In genomic region chr17:55976255-55976862, GRCm38 (mm10) we compare ENCODE assay signal across 8 mouse cellular contexts. TPM values are rescaled to one million over a fixed set of nuclear protein-coding genes. Genes with fewer than 3 reads are reported as not detected.
DNase-seq lines count a peak whose midpoint lies in the region; ATAC-seq and TF ChIP-seq lines count a peak whose summit lies in the region.

No protein-coding gene starts in this region.

- no peak overlapping the region for H3K9ac ChIP-seq in embryonic facial prominence, embryonic 11.5 days (replicated peaks; ENCODE audit: low read length)
- H3K9ac ChIP-seq in heart, embryonic 13.5 days, result peak overlapping the region; percentile 15; the same call in 1 of the 2 replicates
- H3K9ac ChIP-seq in kidney, postnatal 0 days (ENCODE audit: low read depth, low read length), result no peak overlapping the region
- peak overlapping the region; percentile 52 for H3K9ac ChIP-seq in neural tube, embryonic 13.5 days
- no peak overlapping the region for H3K9ac ChIP-seq in stomach, postnatal 0 days (ENCODE audit: low read length)

- no peak overlapping the region for H3K4me2 ChIP-seq in embryonic facial prominence, embryonic 11.5 days (ENCODE audit: low read depth, low read length)
- H3K4me2 ChIP-seq in heart, embryonic 13.5 days, result peak overlapping the region; percentile 34
- no peak overlapping the region for H3K4me2 ChIP-seq in kidney, postnatal 0 days (ENCODE audit: low read length)
- H3K4me2 ChIP-seq in neural tube, embryonic 13.5 days, result no peak overlapping the region
- H3K4me2 ChIP-seq in stomach, postnatal 0 days (replicated peaks; ENCODE audit: low read depth), result no peak overlapping the region

- no peaks in the 10 kb centered on the region for H3K36me3 ChIP-seq in embryonic facial prominence, embryonic 11.5 days (replicated peaks; ENCODE audit: control insufficient read depth, insufficient read depth, low read depth, low read length)
- H3K36me3 ChIP-seq in heart, embryonic 13.5 days, result no peaks in the 10 kb centered on the region
- no peaks in the 10 kb centered on the region for H3K36me3 ChIP-seq in kidney, postnatal 0 days (ENCODE audit: insufficient read depth, low read length)
- H3K36me3 ChIP-seq in neural tube, embryonic 13.5 days, result peaks cover 31% of the 10 kb centered on the region
- no peaks in the 10 kb centered on the region for H3K36me3 ChIP-seq in stomach, postnatal 0 days (ENCODE audit: control insufficient read depth, insufficient read depth, low read length)

- ATAC-seq in CD4-positive, CD25-positive, alpha-beta regulatory T cell, adult 4 months, result peak; percentile 94
- ATAC-seq in embryonic facial prominence, embryonic 11.5 days (replicated peaks; ENCODE audit: insufficient number of reproducible peaks, low FRiP score, low TSS enrichment, low read depth), result peak; percentile 64; the same call in 1 of the 2 replicates
- ATAC-seq in heart, embryonic 13.5 days (ENCODE audit: extremely low read depth, insufficient number of reproducible peaks, low FRiP score, low TSS enrichment), result peak; percentile 51
- ATAC-seq in kidney, postnatal 0 days (replicated peaks; ENCODE audit: low FRiP score, low read depth), result peak; percentile 73
- peak; percentile 71 for ATAC-seq in neural tube, embryonic 13.5 days (ENCODE audit: low read depth)
- peak; percentile 85 for ATAC-seq in stomach, postnatal 0 days (ENCODE audit: low FRiP score, low TSS enrichment)

- 17% methylated on average over 13 of the region's 13 CpGs for WGBS in embryonic facial prominence, embryonic 11.5 days
- 14% methylated on average over 13 of the region's 13 CpGs for WGBS in heart, embryonic 13.5 days
- WGBS in kidney, postnatal 0 days, result 15% methylated on average over 13 of the region's 13 CpGs
- WGBS in neural tube, embryonic 13.5 days, result 13% methylated on average over 13 of the region's 13 CpGs
- WGBS in stomach, postnatal 0 days, result 13% methylated on average over 13 of the region's 13 CpGs

- H3K4me3 ChIP-seq in embryonic facial prominence, embryonic 11.5 days (ENCODE audit: low read depth, low read length), result no peak overlapping the region
- H3K4me3 ChIP-seq in heart, embryonic 13.5 days, result no peak overlapping the region
- H3K4me3 ChIP-seq in kidney, postnatal 0 days (replicated peaks; ENCODE audit: low read depth, low read length), result no peak overlapping the region
- H3K4me3 ChIP-seq in neural tube, embryonic 13.5 days, result no peak overlapping the region
- H3K4me3 ChIP-seq in stomach, postnatal 0 days (ENCODE audit: low read depth, low read length), result no peak overlapping the region

- TF ChIP-seq CTCF in kidney, postnatal 0 days (IDR thresholded peaks at IDR 0.05; ENCODE audit: low read depth), result peak; percentile 92
- peak; percentile 86 for TF ChIP-seq CTCF in stomach, postnatal 0 days (IDR thresholded peaks at IDR 0.05; ENCODE audit: low read depth)

- no peaks in the 10 kb centered on the region; the same call in 1 of the 2 replicates for H3K4me1 ChIP-seq in embryonic facial prominence, embryonic 11.5 days (ENCODE audit: control insufficient read depth, insufficient read depth, low read length)
- H3K4me1 ChIP-seq in heart, embryonic 13.5 days, result peaks cover 7% of the 10 kb centered on the region
- no peaks in the 10 kb centered on the region for H3K4me1 ChIP-seq in kidney, postnatal 0 days (replicated peaks; ENCODE audit: insufficient read depth, low read length)
- peaks cover 36% of the 10 kb centered on the region for H3K4me1 ChIP-seq in neural tube, embryonic 13.5 days (replicated peaks)
- H3K4me1 ChIP-seq in stomach, postnatal 0 days (replicated peaks; ENCODE audit: control insufficient read depth, insufficient read depth), result no peaks in the 10 kb centered on the region

- H3K27ac ChIP-seq in embryonic facial prominence, embryonic 11.5 days (replicated peaks; ENCODE audit: low read depth, low read length), result no peak overlapping the region
- H3K27ac ChIP-seq in heart, embryonic 13.5 days (replicated peaks), result no peak overlapping the region
- H3K27ac ChIP-seq in kidney, postnatal 0 days, result no peak overlapping the region
- H3K27ac ChIP-seq in neural tube, embryonic 13.5 days (replicated peaks), result peak overlapping the region; percentile 65
- H3K27ac ChIP-seq in stomach, postnatal 0 days (replicated peaks), result no peak overlapping the region

- peaks cover 2% of the 10 kb centered on the region; the same call in 1 of the 2 replicates for H3K27me3 ChIP-seq in embryonic facial prominence, embryonic 11.5 days (ENCODE audit: control insufficient read depth, insufficient read depth, low read length)
- H3K27me3 ChIP-seq in heart, embryonic 13.5 days (replicated peaks), result peaks cover 18% of the 10 kb centered on the region
- no peaks in the 10 kb centered on the region for H3K27me3 ChIP-seq in kidney, postnatal 0 days (ENCODE audit: insufficient read depth, low read length)
- H3K27me3 ChIP-seq in neural tube, embryonic 13.5 days, result no peaks in the 10 kb centered on the region
- H3K27me3 ChIP-seq in stomach, postnatal 0 days (ENCODE audit: control insufficient read depth, insufficient read depth, low read length), result no peaks in the 10 kb centered on the region

- no peaks in the 10 kb centered on the region for H3K9me3 ChIP-seq in embryonic facial prominence, embryonic 11.5 days (replicated peaks; ENCODE audit: control insufficient read depth, low read length)
- no peaks in the 10 kb centered on the region for H3K9me3 ChIP-seq in heart, embryonic 13.5 days
- no peaks in the 10 kb centered on the region for H3K9me3 ChIP-seq in kidney, postnatal 0 days (replicated peaks; ENCODE audit: low read length)
- H3K9me3 ChIP-seq in neural tube, embryonic 13.5 days, result no peaks in the 10 kb centered on the region
- no peaks in the 10 kb centered on the region for H3K9me3 ChIP-seq in stomach, postnatal 0 days (ENCODE audit: control insufficient read depth, low read length)

- peak; percentile 89 for DNase-seq in adrenal gland, postnatal 10 days
- peak; percentile 78 for DNase-seq in embryonic facial prominence, embryonic 11.5 days (ENCODE audit: low spot score)
- peak; percentile 86 for DNase-seq in kidney, postnatal 0 days (ENCODE audit: low spot score)
- peak; percentile 78 to 83 for DNase-seq in lung, adult 18-20 months
- peak; percentile 90 for DNase-seq in stomach, postnatal 0 days (ENCODE audit: low spot score)

- no peak for TF ChIP-seq EP300 in stomach, postnatal 0 days (optimal IDR thresholded peaks at IDR 0.05)

RNA-seq across cellular contexts. Expression of gene Shd, which starts 6.1 kb away (rescaled TPM):
- polyA plus RNA-seq in CD4-positive, CD25-positive, alpha-beta regulatory T cell, adult 4 months (2017; shearing (Covaris generic)), result not detected
- total RNA-seq in adrenal gland, postnatal 10 days (2021), result 1 to 10 TPM; 1.6 to 3.8 TPM
- polyA plus RNA-seq in embryonic facial prominence, embryonic 11.5 days (2014; fragmentation: Nextera tagmentation; extraction: Ambion mirVana), result 32.9 and 37.4 TPM in 2 replicates
- 7.9 and 8.7 TPM in 2 replicates for polyA plus RNA-seq in heart, embryonic 13.5 days (2015; fragmentation: Nextera tagmentation; extraction: Ambion mirVana)
- polyA plus RNA-seq in kidney, postnatal 0 days (2015; fragmentation: Nextera tagmentation; extraction: Ambion mirVana), result 54.2 and 56.6 TPM in 2 replicates
- 150 and 161 TPM in 2 replicates for polyA plus RNA-seq in neural tube, embryonic 13.5 days (2015; fragmentation: Nextera tagmentation; extraction: Ambion mirVana)
- polyA plus RNA-seq in stomach, postnatal 0 days (2015; fragmentation: Nextera tagmentation; extraction: Ambion mirVana), result 3.2 and 3.4 TPM in 2 replicates

RNA-seq across cellular contexts. Expression of gene Fsd1, which starts 9.9 kb away (rescaled TPM):
- polyA plus RNA-seq in CD4-positive, CD25-positive, alpha-beta regulatory T cell, adult 4 months (2017; shearing (Covaris generic)), result under 1 TPM in 1 of 2 experiments, not detected in 1; 0.47 TPM
- total RNA-seq in adrenal gland, postnatal 10 days (2021), result 1 to 10 TPM; 1.4 to 3.7 TPM
- 36.6 and 43.0 TPM in 2 replicates for polyA plus RNA-seq in embryonic facial prominence, embryonic 11.5 days (2014; fragmentation: Nextera tagmentation; extraction: Ambion mirVana)
- polyA plus RNA-seq in heart, embryonic 13.5 days (2015; fragmentation: Nextera tagmentation; extraction: Ambion mirVana), result 4.5 and 5.0 TPM in 2 replicates
- polyA plus RNA-seq in kidney, postnatal 0 days (2015; fragmentation: Nextera tagmentation; extraction: Ambion mirVana), result 6.7 and 7.2 TPM in 2 replicates
- 145 and 165 TPM in 2 replicates for polyA plus RNA-seq in neural tube, embryonic 13.5 days (2015; fragmentation: Nextera tagmentation; extraction: Ambion mirVana)
- polyA plus RNA-seq in stomach, postnatal 0 days (2015; fragmentation: Nextera tagmentation; extraction: Ambion mirVana), result 2.7 and 3.5 TPM in 2 replicates

RNA-seq across cellular contexts. Expression of gene Yju2, which starts 17.5 kb away (rescaled TPM):
- polyA plus RNA-seq in CD4-positive, CD25-positive, alpha-beta regulatory T cell, adult 4 months (2017; shearing (Covaris generic)), result 10 to 100 TPM; 28.2 to 43.3 TPM
- 10 to 100 TPM; 16.7 to 20.1 TPM for total RNA-seq in adrenal gland, postnatal 10 days (2021)
- 18.5 and 18.9 TPM in 2 replicates for polyA plus RNA-seq in embryonic facial prominence, embryonic 11.5 days (2014; fragmentation: Nextera tagmentation; extraction: Ambion mirVana)
- 18.0 and 18.8 TPM in 2 replicates for polyA plus RNA-seq in heart, embryonic 13.5 days (2015; fragmentation: Nextera tagmentation; extraction: Ambion mirVana)
- 21.1 and 22.4 TPM in 2 replicates for polyA plus RNA-seq in kidney, postnatal 0 days (2015; fragmentation: Nextera tagmentation; extraction: Ambion mirVana)
- 21.1 and 24.1 TPM in 2 replicates for polyA plus RNA-seq in neural tube, embryonic 13.5 days (2015; fragmentation: Nextera tagmentation; extraction: Ambion mirVana)
- 12.5 and 12.6 TPM in 2 replicates for polyA plus RNA-seq in stomach, postnatal 0 days (2015; fragmentation: Nextera tagmentation; extraction: Ambion mirVana)

RNA-seq across cellular contexts. Expression of gene Ebi3, which starts 23.9 kb away (rescaled TPM):
- polyA plus RNA-seq in CD4-positive, CD25-positive, alpha-beta regulatory T cell, adult 4 months (2017; shearing (Covaris generic)), result 10 to 100 TPM; 48.6 to 79.8 TPM
- 1 to 10 TPM; 1.5 to 1.8 TPM for total RNA-seq in adrenal gland, postnatal 10 days (2021)
- 1.8 and 2.2 TPM in 2 replicates for polyA plus RNA-seq in embryonic facial prominence, embryonic 11.5 days (2014; fragmentation: Nextera tagmentation; extraction: Ambion mirVana)
- 0.34 and 1.3 TPM in 2 replicates for polyA plus RNA-seq in heart, embryonic 13.5 days (2015; fragmentation: Nextera tagmentation; extraction: Ambion mirVana)
- polyA plus RNA-seq in kidney, postnatal 0 days (2015; fragmentation: Nextera tagmentation; extraction: Ambion mirVana), result 1.6 and 1.8 TPM in 2 replicates
- 4.1 and 5.1 TPM in 2 replicates for polyA plus RNA-seq in neural tube, embryonic 13.5 days (2015; fragmentation: Nextera tagmentation; extraction: Ambion mirVana)
- polyA plus RNA-seq in stomach, postnatal 0 days (2015; fragmentation: Nextera tagmentation; extraction: Ambion mirVana), result 2.7 and 3.1 TPM in 2 replicates

RNA-seq across cellular contexts. Expression of gene Zfp119b, which starts 27.1 kb away (rescaled TPM):
- polyA plus RNA-seq in CD4-positive, CD25-positive, alpha-beta regulatory T cell, adult 4 months (2017; shearing (Covaris generic)), result 10 to 100 TPM; 14.3 to 16.2 TPM
- 1 to 10 TPM; 4.1 to 4.2 TPM for total RNA-seq in adrenal gland, postnatal 10 days (2021)
- polyA plus RNA-seq in embryonic facial prominence, embryonic 11.5 days (2014; fragmentation: Nextera tagmentation; extraction: Ambion mirVana), result 6.2 and 6.9 TPM in 2 replicates
- polyA plus RNA-seq in heart, embryonic 13.5 days (2015; fragmentation: Nextera tagmentation; extraction: Ambion mirVana), result 3.6 and 4.3 TPM in 2 replicates
- 8.1 and 10.6 TPM in 2 replicates for polyA plus RNA-seq in kidney, postnatal 0 days (2015; fragmentation: Nextera tagmentation; extraction: Ambion mirVana)
- polyA plus RNA-seq in neural tube, embryonic 13.5 days (2015; fragmentation: Nextera tagmentation; extraction: Ambion mirVana), result 9.0 and 9.6 TPM in 2 replicates
- 4.9 and 5.8 TPM in 2 replicates for polyA plus RNA-seq in stomach, postnatal 0 days (2015; fragmentation: Nextera tagmentation; extraction: Ambion mirVana)

Comparison
In these comparisons a context has a peak if more than half of its experiments do, and no peak if none do; other contexts are left out.
1. H3K9ac ChIP-seq: peak in heart, embryonic 13.5 days (single experiment) and neural tube, embryonic 13.5 days (single experiment); none in embryonic facial prominence, embryonic 11.5 days (single experiment), kidney, postnatal 0 days (single experiment) and stomach, postnatal 0 days (single experiment).
2. Peak in every context shown above with its lines, with median percentiles within 50 percentile points of each other: ATAC-seq and DNase-seq.